Mouse (Mus musculus) c-Kit-positive CD71-positive TER-119-negative erythroid progenitor cells, embryonic 14.5 days (primary cell): Measurements from ENCODE around the gene Cckbr.
A peak's percentile ranks its signal among the peaks of the same experiment; 100 is the strongest.
"Not testable (repeated sequence)": the region's sequence is repeated elsewhere in the genome, so short reads cannot be mapped to it uniquely, and the experiment has no call there.

Source experiments
- DNase-seq: peaks from one replicate; pipeline ENCODE4 v3.0.0-alpha.2; 2013; ENCODE audit warnings: low read depth

Gene Cckbr

DNA sequence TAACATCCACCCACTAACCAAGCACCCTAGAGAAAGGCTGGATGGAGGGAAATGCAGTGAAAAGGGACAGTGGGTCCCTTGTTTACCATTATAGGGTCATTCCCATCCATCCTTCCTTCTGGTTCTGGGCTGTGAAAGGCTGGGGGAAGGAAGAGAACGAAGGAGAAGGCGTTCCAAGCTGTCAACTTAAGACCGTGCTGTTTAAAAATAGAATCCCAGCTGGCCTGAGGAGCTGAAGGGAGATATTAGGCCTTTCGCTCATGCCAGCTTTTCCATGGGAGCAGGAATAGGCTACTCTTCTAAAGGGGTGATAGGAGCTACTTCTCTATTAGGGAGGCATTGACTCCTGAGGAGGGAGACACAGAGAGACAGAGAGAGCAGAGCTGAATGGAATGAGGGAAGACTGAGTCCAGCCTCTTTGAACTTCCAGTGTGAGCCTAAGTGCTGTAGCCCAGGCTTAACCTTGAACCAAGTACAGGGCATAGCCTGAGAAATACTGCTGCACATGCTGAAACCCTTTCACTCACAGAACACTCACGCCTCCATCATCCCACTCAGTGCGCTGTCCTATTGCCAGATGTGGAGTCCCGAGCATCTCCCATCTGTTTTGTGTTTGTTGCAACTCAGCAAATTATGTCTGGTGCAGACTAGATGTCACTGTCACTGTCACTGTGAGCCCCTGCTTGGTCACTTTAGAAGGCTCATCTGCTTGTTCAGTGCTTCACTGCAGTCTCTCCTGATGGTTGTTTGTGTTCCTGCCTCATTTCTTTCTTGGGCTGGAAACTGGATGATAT lies 12.6 kb downstream of the Cckbr start:
- no peak for DNase-seq

DNA sequence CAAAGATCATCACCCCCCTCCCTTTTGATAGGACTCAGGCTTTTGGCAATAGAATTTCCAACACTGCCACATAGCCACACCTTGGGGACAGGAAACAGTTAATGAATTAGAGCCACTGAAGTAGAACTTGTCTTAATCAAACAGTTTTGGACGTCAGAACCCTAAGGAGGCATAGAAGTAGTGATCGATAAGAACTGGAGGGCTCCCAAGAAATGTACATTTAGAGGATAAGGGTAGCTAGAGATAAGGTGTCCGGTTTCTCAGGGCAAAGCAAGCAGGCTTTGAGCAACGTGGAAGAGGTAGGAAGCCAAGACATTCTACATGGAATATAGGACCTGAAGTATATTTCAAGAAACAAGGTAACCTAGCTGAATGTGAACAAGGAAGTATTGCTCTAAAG lies 15.9 kb downstream of the Cckbr start:
- no peak for DNase-seq

DNA sequence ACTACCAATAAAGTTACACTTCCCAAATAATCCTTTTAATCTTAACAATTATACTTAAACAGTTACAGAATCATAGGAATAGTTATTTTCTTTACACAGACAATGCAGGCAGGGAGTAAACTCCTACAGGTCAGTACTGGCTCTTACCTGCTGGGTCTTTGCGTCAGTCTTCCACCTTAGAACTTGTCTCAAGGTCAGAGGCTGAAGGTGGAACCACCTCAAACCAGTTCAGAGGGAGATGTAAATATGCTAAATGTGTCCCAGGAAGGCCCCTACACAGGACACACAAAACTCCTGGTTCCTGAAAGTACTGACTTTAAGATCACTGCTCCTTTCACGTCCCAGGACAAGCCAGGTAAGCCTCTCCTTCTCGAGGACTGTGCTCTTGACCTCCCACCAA lies 19.5 kb downstream of the Cckbr start:
- no peak for DNase-seq

DNA sequence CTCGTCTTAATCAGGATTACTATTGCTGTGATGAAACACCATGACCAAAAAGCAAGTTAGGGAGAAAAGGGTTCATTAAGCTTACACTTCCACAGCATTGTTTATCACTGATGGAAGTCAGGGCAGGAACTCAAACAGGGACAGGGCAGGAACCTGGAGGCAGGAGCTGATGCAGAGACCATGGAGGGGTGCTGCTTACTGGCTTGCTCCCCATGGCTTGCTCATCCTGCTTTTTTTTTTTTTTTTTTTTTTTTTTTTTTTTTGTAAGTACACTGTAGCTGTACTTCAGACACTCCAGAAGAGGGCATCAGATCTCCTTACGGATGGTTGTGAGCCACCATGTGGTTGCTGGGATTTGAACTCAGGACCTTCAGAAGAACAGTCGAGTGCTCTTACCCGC lies 27.8 kb downstream of the Cckbr start:
- DNase-seq = not testable (repeated sequence)

DNA sequence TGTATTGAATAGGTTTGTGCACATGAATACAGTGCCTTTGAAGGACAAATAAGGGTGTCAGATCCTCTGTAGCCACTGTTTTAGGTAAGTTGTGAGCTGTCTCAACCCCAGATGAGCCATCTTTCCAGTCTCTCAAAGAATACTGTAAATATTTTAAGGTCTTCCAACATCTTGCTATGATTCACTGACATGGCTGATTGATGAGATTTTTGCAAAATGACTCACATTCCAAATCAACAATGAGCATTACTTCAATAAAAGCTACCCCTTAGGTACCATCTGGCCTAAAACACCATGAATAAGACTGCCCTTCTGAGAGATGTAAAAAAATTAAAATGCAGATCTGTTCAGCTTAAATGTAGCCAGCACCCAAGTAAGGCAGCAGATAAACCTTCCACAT lies 33.0 kb downstream of the Cckbr start:
- DNase-seq = no peak

DNA sequence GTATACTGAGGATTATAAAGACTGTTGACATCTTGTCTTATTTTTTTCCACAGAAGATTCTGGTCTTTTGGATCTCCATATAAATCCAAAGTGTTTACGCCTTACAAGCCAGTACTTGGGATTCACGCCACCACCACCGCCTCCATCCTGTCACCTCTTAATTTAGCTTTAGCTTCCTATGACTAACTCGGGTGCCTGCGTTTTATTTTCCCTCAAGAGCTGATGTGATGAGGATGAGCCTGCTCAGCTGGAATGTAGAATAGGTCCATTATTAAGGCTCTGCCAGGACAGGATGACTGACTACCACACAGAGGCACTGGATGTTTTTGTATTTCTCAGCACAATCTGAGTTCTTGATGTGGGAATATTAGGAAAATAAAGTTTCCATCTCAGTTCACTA lies 40.0 kb downstream of the Cckbr start:
- DNase-seq = not testable (repeated sequence)

DNA sequence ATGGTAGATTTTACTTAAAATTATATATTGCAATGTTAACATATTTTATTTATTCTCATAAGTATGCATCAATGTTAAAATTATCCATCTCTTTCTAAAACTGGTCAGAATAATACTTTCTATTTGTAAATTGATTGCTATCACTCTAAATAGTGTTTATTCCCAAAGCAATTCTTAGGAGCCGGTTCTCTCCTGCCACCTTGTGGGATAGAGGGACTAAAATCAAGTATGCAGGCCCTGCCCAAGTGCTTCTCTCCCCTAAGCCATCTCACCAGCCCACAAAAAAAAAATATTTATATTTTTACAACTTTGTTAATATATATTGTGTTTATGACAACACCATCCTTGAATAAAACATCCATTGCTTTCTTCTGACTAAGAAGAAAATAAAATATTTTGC lies 47.1 kb downstream of the Cckbr start:
- no peak for DNase-seq

DNA sequence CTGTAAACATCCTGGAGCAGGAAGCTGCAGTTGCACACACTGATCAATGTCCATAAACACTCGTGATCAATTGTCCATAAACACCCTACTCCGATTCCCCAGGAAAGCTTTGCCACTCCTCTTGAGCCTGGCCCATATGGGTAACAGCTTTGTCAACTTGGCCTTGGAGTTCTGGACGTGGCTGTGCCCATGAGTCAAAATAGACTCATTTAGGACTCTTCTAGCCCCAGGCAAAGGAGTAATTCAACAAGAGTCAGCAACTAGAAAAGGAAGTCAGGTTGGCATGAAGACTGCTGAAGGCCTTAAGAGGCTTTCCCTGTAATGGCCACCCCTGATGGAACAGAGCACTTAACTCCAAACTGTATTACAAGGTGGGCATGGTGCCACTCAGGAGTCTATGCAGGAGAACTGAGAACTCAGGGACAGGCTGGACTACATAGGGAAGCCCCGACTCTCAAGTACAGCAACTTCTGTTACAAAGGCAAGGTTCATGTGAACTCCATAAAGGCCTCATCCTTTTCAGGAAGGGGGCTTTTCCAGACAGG lies 49.3 kb downstream of the Cckbr start:
- no peak for DNase-seq

DNA sequence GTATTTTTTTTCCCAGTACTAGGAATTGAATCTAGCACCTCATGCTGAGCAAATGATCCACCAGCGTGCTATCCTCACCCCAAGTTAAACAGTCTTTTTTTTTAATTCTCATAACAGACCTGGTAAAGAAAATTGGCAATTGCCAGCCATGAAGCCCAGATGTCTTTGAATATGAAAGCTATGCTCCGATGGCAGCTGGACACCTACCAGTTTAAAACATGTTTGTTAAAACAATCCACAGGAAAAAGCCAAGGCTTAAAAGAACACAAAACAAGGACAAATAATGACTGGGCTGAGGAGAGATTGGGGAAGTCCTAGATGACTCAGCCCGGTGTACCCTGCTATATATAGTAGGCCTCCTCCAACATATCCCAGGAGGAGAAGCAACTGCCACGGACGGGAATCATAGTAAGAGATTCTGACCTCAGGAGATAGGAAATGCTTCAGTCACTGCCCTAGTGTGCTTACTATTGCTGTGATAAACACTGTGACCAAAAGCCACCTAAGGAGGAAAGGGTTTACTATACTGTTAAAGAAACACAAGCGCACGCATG lies 49.9 kb downstream of the Cckbr start:
- no peak for DNase-seq

DNA sequence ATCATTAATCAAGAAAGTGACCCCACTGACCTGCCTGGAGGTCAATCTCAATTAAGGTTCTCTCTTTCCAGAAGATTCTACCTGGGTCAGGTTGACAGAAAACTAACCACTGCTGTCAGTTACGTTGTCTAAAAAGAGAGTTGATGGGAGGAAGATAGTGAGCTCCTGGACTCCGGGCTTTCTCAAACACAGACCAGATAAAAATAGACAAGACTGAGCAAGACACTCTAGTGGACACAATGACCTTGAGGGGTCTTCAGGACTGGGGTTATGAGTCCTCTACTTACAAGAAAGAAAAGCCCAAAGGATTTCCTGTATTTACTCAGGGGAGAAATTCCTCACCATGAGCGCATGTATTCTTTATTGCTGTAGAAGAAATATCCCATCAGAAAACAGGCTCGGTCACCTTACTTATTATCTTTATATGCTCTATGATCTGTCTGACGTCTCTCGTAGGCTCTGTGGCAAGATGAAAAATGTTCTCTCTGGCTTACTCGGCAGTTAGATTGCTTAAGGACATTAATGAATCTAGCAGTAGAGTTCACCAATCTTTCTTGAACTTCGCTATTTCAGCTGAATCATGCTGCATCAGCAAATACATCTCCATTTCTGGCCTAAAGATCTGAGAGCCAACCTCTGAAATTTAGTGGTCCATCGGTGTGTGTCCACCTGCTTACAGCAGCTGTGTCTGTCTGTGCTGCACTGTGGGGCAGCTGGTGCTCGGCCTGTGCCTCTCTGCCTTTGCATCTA lies 51.3 kb downstream of the Cckbr start:
- DNase-seq = no peak

DNA sequence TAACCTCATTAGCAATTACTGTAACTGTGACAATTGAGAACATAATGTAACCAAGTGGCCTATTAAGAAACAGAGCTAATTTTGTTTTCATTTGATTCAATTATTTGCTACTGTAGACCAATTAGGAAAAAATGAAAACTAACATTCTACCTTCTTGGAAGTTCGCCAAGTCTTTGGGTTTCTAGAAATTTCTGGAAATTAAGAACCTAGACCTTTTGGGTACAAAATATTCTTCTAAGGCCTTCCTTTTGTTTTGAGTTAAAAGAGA lies 51.8 kb downstream of the Cckbr start:
- no peak for DNase-seq

DNA sequence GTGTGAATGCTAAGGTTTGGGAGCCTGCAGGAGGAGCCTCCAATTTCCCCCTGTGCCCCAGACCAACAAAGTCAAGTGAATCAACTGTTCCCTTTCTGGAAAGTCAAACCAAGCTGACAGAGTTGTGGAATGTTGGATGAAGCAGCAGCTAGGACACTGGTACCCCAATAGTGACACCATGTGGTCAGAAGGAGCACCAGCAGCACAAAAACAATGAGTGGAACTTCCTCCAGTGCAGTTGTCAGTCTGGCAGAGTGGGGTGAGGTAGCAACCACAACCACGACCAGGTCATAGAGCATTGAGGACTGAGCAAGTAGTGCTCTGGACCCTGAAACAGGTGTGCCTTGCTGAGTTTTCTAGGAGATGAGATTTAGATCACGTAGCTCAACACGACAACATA lies 52.3 kb downstream of the Cckbr start:
- DNase-seq = peak; percentile 22

DNA sequence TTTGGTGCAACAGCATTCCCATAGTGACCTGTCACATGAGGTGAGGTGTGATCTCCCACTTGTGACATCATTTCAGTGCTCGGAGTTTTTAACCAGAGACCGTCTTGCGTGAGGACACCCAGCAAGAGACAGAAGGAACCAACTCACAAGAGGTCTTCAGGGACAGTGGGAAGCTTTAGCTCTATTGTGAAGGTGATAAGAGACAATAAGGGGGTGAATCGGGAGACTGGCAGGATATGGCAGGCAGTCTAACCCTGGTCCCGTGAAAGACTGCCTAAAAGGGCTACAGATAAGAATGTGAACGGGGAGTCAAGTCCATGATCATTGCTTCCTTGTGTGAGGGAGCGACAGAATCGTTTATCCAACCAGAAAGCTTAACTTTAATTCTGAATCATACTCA lies 52.8 kb downstream of the Cckbr start:
- no peak for DNase-seq

DNA sequence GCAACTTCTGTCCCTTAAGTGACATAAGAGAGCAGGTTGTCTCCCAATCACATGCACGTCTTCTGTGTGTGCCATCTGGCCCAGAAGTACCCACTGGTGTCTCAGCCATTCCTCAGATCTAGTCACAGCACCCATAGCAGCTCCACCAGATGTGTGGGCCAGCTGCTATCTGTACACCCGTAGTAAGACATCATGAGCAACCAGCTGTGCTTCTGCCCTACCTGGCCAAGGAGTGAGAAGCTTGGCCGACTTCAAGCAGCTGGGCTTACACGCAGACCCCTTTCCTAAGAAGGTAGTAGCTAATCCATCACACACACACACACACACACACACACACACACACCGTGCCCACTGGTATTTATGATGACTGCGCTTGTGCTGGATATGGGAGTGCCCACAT lies 53.7 kb downstream of the Cckbr start:
- no peak for DNase-seq

DNA sequence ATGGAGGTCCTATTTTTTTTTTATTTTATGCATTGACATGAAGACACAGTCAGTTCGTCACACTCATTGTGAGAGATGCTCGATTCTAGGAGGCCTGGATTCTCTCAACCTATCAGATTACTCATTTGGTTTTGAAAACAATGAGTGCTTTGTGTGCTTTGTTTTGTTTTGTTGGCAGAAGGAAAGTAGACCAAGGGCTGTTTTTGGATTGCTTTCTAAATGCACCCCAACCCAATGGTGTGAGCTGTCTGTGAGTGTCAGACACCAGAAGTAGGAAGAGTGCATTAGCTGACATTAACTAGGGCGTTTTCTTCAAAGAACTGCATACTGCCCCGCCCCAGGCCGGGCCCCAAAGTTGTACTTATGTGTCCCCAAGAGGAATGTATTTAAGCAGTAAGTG lies 54.5 kb downstream of the Cckbr start:
- DNase-seq = no peak

DNA sequence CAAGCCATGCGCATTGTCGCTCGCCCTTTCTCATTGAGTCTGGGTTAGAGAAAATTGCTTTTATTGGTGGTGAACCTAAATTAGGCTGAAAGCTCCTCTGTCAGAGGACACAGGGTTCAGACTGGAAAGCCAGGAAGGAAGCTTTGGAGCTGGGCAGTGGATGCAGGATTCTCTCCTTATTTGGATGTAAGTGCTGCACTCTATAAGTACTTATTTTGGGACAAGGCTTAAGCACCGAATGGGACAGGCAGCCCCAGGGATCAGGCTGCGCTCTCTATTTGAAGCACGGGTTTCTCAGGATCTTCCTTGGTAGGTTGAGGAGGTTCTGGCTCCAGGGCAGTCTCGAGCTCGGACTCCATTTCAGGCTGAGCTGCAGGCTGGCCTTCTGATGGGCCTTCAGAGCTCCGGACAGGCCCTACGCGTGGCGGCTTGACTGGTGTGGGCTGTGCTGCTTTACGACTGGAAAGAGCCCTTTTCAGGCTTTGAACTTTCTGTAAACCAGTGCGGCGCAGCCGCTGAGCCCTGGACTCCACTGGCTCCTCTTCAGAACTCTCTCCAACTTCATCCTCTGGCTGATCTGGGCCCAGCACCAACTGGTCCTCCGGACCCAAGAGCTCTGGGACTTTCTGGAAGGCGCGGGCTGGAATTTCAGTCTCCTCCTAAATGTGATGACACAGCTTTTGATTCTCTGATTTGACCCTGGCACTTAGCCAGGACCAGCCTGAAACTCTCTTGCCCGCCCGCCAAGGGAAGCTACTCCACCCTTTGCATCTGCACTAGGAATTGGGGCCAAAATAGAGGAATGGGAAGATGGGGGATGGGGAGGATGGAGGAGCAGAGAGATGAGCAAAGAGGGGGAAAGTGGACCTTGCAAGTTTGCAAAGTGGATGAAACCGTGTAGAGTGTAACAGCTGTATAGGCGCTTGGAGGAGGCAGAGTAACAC lies 55.3 kb downstream of the Cckbr start:
- no peak for DNase-seq

DNA sequence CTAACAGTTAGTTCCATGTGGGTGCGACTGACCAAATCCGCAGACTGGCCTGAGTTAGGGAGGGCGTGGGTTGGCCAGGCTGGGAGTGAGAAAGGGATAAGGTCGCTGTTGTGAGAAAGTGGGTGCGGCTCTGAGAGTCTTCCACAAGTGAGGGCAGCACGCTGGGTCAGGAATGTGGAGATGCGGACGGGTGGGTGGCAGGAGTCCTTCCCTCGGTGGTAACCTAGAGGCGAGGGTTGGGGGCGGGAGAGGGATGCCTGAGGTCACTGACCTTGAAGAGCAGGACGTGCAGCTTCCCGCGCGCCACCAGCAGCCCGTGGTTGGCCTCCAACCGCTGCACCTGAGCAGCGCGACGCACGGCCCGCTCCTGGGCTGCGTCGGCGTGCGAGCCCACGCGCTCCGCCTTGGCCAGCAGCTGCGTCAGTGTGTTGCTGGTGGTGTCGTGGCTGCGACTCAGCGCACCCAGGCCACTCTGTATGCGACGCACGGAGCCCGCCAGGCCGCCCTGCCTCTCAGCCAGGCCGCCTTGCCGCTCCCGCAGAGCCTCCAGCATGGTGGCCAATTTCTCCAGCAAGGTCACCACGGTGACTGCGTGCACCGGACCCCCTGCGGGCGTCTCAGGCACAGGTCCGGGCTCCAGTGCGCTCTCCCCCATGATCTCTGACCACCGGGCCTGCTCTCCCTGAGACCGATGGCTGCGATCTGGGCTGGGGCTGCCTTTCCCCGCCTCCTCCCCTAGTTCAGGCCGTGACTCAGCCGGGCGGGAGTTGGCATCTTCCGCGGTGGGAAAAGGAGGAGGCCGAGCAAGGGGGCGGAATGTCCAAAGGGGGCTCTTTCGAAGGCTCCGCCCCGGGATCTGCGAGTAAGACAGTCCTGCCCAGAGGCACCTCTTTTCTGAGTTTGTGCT lies 56.2 kb downstream of the Cckbr start, which contains the start of gene Cavin3:
TSS of gene Cavin3 (minus strand) at position 796 of the 907 bp plus-strand sequence.
- no peak for DNase-seq

DNA sequence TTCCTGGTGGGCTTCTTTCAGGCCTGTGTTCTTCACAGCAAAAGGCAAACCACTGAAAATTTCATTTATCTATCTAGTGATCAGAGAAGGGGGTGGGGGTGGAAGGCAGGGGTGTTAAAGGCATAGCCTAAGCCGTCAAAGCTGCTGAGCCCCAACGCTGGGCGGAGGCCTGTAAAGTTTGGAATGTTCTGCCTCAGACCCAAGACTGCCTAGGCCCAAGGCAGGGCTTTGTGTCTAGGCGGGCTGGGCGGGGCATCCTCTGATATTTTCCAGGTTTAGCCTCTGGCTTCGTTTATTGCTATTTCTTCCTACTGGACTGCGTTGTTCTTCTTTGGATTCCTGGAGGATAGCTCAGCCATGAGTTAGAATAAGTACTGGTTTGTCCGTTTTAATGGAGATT lies 56.9 kb downstream of the Cckbr start:
- no peak for DNase-seq

DNA sequence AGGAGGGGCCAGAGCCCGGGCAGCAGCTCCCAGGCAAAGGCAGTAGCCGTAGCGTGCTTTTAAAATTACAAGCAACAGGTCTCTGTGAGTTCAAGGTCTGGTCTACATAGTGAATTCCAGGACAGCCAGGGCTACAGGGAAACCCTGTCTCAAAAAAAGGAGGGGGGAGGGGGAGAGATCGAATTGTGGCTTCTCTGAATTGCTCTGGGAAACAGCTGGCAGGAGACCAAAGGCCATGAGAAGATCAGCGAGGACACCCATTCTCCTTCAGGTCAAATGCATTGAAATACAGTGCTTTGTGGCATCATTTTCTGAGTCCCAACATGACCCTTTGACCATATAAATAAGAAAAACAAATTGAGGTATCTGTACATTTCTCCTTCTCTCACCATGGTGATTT lies 59.5 kb downstream of the Cckbr start:
- no peak for DNase-seq

DNA sequence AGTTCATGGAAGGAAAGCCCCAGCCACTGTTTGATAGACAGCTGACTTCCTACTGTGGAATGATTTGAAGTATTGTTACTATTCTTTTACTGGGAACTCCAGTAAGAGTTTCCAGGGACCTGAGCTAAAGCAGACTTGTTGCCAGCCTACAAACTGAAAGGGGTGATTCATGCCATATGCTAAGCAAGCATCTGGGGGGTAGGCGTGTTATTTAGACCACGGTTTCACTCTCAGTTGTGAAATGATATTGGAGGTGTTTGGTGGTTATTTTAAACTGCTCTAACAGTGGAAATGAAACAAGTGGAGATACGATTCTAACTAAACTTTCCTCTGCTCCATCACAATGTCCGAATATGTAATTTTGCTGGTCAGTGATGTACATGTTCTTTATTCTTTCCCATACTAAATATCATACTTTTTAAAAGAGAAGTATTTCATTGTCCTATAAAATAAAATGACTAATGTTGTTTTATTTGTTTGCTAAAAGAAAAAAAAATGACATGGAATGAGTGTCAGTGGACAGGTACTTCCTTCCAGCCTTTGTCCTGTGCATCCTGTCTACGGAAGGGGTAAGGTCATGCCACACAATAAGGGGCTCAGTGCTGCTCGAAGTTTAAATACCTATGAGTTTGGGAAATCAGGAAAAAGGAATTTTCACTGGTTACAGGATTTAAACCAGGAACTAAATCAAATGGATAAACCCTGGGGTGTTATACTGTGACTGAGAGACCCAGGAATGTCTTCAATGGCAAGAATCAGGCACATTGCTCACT lies 61.8 kb downstream of the Cckbr start:
- DNase-seq = no peak
